Mouse (Mus musculus) yolk sac, embryonic 10.5 days (tissue): Measurements from ENCODE around the gene Ipo8.

ENCODE experiments used
- DNase-seq: peaks from one replicate; pipeline ENCODE4 v3.0.0-alpha.2; 2017; ENCODE audit warnings: low spot score

Ipo8 gene

DNA sequence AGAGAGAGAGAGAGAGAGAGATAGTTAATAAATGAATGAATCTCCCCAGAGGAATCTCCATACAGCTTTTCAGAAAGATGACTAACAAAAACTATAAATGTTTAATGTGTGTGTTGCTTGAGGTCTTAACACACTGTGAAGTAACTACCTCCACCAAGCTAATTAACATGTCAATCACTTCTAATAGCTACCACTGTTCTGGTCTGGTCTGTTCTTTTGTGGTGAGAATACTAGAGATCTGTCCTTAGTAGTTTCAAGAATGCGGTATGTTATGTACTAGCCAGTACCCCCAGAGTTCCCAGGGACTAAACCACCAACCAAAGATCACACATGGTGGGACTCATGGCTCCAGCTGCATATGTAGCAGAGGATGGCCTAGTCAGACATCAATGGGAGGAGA is 74.7 kb downstream of the Ipo8 start:
- no peak for DNase-seq

DNA sequence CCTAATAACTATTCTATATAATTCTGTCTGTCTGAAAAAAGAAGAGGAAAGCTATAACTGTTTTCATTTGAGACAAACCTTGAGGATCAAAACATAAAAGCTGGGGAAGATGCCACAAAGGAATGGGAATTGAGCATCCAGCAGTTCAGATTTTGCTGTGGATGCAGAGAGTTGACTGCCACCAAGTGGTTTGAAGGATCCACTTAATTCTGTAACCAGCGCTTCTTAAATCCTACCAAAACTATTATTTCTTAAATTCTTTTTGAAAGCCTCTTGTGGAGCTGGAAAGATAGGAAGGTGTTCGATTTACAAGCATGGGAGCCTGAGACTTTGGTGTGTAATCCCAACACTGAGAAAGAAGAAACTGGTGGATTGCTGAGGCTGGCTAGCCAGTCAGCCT is 79.9 kb downstream of the Ipo8 start:
- DNase-seq = no peak

DNA sequence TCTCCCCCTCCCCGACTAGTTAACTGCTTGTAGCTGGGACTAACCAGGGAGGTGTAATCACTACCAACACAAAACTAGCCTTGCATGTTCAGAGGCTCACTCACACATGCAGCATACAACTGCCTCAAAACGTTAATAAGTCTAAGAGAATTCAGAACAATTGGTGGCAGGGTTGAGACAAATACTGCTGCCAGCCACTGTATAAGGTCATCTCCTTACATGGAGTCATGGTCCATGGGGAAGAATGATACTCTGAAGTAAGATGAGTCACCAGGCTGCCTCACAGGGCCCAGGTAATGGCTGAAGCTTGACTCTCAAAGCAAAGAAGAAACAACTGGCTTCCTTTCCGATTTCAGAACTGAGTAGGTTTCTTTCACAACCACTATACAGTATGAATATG is 81.1 kb downstream of the Ipo8 start:
- DNase-seq = no peak

DNA sequence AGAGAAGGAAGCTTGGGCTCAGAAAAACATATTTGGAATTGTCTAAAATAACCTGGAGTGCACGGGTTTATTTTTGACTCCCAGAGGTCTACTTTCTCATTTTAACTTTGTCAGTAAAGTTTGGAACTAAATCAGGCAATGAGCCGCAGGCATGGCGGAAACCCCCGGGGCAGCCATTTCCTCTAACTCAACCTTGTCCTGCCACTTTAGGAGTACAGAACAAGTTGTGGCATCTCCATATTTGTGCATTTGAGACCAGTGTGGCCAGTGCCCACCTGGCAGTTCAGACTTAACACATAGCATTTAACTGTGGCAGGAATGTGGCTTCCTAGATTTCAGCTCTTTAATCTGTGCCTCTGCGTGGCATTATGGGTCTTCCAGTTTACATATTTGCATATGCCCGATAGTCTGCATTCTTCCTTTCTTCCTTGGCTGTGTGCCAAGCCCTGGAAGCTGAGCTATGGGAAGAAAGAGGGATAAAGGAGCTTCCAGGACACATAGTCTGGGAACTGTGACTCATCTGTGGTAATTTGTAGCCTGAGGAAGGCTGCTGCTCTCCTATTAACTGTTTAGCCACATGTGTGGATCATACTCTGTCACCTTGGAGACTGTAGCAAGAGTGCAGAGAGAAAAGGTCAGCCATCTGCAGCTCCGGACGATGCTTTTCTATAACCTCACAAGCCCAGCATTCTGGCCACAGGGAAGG is 90.6 kb downstream of the Ipo8 start:
- DNase-seq = peak; percentile 20

DNA sequence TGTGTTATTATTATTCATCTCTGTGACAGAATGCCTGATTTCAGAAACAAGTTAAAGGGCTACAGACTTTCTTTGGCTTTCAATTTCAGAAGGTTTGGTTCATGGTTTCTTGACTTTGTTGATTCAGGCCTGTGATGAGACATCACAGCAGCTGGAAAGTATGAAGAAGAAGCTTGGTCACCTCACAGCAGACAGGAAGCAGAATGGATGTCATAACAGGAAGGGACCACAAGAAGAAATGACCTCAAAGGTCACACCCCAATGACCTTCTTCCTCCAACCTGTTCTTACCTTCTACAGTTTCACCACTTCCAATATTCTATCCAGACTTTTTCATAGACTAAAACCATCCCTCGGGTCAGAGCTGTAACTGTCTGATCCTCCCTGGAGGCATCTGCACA is 94.9 kb downstream of the Ipo8 start:
- no peak for DNase-seq

DNA sequence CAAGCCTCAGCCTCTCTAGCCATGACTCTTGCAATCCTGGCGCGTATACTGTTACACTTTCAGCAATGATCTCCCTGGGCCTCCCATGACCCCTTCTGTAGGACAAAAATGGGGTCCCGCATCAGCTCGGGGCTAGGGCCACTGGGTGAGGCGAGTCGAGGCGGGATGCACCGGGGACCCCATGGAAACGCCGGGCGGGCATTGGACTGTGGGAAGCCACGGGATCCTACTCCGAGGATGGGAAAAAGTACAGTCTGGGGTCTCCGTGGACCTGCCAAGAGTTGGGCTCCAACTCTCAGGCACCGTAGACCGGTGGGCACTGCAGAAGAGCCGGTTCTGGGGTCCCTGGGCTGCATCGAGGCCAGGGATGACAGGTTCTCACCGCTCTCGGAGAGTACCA is 97.3 kb downstream of the Ipo8 start:
- DNase-seq = no peak

DNA sequence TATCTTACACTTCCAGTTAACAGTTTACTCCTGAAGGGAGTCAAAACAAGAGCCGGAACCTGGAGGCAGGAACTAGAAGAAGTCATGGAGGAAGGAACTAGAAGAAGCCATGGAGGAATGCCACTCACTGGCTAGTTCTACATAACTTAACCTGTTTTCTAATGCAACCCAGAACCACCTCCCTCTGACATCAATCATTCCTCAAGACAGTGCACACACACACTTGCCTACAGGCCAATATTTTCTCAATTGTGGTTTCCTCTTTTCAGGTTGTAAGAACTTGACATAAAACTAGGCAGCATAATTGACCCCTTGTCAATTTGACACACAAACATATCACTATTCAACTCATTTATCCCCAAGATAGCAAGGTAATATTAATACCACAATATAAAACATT is 98.3 kb downstream of the Ipo8 start:
- DNase-seq = no peak

DNA sequence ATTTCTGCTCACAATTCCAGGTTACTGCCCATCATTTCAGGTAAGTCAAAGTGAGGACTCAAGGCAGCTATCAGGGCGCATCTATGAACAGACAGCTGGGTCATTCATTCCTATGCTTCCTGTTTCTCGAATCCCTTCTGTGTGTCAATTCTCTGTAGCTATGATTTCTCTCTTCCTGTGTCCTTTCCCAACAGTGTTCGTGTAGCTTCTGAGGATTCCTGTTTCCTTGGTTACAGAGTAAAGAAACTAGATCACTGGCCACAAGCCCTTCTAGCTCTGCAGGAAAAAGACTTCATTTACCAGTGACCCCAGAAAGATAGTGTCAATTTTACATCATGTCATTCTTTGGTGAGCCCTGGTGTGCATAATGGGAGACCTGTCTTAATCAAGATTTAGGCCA is 102.7 kb downstream of the Ipo8 start:
- no peak for DNase-seq

DNA sequence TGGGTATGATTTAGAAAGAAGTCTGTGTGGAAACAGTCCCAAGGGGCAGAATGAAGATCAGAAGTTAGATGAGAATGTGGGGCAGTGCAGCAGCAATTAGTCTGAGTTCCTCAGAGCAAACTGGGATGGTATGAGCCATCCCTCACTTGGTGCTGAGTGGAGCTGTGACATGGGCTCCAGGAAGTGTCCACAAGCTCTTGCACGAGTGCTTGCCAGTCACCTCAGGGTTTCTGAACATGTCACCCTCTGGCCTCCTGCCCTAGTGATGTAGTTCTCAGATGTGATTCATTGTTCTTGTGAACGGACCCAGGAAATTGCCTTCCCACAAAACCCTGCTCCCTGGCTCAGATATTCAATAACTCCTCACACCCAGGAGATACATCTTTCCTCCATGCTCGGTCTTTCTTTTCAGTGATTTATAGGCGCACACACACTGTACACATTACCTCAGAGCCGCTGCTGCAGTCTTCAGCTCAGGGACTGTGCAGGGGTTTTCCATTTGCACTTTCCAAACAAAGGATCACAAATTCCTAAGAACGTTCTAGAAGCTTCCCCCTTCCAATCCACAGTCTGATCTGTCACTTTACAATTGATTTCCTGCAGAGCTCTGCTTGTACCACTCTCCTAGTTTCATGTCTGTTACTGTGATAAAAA is 103.3 kb downstream of the Ipo8 start:
- DNase-seq = no peak

DNA sequence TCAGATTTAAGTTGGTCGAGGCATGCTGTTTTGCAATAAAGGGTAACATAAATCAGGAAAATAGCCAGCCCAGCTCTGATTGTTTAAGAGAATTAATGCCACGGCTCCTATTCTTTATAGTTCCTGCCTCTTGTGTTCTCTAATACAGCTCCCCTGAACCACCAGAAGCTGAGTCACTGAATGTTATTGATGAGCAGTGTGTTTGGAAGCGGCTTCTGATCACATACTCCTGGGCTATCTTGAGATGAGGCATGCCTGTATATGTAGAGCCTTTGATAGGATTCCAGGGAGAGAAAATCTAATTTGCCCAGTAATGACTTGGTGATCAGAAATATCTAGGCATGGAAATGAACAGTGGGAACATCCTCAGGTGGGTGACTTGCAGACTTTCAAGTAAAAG is 106.8 kb downstream of the Ipo8 start:
- DNase-seq = no peak
